Mouse (Mus musculus) yolk sac, embryonic 10.5 days (tissue): ENCODE results near the gene Nat8.
"Not testable (repeated sequence)": the region's sequence is repeated elsewhere in the genome, so short reads cannot be mapped to it uniquely, and the experiment has no call there.

Source experiments
- DNase-seq: peaks from one replicate; pipeline ENCODE4 v3.0.0-alpha.2; 2017; ENCODE audit warnings: low spot score

Nat8 gene

DNA sequence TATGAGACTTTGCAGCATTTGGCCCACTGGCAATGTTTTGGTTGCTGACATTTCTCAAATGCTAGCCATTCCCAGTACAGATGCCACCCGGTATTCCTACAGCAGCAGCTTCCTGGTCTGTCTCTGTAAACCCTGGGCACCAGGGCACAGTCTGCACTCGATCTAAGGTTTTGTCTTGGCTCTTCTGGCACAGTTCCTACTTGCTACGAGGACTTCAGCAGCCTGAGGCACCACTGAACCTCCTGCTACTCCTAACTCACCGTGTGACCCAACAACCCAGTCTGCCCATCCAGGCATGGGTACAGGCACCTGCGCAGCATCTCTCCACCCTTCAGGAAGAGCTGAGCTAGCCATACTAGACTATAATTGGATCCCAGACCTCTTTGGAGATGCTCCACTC lies 4.2 kb upstream of the Nat8 start:
- not testable (repeated sequence) for DNase-seq

DNA sequence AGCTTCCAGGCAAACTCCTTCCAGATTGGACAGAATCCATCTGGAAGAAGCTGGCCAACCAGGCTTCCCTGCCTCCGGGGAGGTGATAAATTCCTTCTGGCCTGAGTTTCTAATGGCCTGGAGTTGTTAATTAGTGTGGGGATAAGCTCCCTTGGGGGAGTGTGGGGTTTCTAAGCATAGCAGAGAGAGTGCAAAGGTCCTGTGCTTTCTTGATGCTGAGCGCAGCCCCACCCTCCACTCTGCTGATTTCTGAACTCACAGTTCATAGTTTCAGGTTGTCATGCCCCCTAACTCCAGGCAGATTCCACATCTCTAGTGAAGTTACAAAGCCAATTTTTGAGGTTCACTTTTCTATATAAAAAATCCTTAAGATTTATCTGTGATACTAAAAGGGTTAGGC lies 3.2 kb upstream of the Nat8 start:
- not testable (repeated sequence) for DNase-seq

DNA sequence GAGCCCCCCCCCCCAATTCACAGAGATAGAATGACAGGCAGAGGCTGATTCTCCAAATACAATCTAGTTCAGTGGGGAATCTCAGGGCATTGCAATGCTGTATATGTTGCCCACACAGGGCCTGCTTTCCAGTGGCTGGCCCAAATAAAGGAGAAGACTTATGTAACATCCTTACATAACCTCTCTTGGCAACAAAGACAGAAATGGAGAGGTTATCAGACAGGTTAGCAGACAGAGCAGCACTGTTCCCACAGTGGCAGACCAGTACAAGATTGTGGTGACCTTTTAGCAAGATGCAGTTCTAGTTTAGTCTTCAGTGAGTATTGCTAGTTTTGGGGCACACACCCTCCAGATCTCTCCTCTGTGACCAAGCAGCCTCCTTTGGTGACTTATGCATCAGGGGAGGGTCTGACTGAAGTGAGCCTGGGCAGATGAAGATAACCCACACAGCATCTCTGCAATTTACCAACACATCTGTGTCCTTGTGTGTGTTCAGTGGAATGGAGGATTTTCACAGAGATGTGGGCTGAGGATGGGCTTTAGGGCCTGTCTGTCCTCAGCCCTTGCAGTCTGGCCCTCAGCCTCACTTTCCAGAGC lies 2.7 kb upstream of the Nat8 start:
- not testable (repeated sequence) for DNase-seq

DNA sequence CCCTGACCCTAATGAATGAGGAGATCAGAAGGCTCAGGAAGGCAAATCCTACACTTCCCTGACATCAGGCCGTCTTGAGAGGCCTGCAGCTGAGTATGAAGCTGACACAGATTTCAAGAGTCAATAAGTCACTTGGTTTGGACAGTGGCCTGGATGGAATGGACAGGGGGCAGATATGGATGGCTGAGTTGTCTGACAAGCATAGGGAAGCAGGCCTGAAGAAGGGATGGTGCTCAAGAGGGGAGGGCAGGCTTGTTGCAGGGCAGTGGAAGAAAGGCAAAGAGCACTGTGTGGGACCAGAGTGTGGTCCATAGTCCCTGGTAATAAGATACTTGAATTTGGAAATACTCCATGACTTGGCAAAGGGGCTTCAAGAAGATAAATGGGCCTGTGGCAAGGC lies 2.4 kb downstream of the Nat8 start:
- DNase-seq = no peak

DNA sequence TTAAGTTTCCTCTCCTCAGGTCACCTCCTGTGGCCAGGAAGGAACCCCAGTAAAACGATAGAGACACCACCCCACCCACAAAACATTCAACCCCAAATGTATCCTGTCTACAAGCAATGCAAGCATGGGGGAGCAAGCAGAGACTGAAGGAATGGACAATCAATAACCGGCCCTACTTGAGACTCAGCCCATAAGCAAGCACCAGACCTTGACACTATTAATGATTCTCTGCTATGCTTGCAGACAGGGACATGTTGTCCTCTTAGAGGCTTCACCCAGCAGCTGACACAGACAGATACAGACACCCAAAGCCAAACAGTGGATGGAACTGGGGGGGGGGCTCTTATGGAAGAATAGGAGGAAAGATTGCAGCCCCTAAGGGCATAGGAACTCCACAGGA lies 6.0 kb downstream of the Nat8 start:
- DNase-seq = no peak

DNA sequence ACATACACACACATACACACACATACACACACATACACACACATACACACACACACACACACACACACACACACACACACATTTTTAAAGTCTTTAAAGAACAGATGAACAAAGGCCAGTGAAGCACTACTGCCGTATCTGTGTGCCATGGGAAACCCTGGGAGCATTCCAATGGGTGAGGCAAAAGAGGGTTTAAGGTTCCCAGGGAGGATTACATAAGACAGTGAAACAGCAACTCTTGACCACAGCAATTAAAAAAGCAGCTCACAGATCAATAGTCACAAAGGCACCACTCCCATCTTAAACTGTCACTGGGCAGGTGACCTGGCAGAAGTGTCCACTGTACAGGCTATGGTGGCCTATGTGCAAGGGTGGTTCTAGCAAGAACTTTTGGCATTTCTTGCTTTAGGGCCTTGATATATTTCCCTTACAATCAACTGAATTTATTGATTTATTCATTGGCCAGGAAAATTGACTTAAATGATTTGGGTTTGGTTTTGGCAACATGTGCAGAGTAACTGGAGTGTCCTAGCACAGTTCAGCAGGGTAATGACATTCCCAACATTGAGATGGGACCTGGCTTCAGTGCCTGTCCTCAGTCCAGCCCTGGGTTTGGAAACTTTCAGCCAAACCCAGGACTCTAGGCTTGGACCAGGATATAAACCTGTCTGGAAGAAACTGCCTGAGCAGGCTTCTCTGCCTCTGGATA lies 8.3 kb downstream of the Nat8 start:
- DNase-seq = no peak

DNA sequence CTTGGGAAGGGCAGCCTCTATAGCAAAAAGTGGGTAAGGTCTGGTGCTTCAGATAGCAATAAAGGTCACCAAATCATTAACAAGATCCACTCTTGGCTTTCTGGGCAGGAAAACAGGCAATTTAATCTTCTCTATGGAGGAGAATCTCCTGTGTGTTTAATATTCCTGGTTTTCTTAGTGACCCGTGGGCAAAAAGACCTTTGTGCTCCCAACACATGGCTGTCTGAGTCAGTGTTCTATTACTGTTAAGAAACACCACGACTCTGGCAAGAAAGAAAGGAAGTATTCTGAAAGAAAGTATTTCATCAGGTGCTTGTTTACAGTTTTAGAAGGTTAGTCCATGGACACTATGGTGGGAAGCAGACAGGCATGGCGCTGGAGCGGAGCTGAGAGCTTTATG lies 9.6 kb downstream of the Nat8 start:
- DNase-seq = no peak

DNA sequence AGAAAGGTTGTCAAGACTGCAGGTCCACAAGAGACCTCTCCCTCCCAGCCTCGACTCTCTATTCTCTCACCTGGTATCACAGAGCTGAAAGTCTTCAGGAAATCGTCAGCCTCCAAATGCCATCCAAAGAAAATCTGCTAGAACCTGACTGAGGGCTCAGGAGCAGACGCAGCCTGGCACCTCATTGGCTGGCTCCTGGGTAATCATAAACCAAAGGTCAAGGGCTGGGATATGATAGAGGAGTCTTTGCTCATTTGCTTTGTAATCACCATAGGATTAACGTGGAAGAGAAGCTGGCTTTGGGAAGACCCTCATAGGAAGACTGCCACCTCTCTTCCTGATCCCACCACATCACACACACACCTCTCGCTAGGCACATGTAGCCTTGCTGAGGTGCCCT lies 11.0 kb downstream of the Nat8 start, which contains the start of the genes Nat8f6 and Nat8f5:
Gene Nat8f6 (minus strand): TSS at position 118 of the 400 bp plus-strand sequence.
Gene Nat8f5 (minus strand): TSS at position 136 of the 400 bp plus-strand sequence.
- no peak for DNase-seq

DNA sequence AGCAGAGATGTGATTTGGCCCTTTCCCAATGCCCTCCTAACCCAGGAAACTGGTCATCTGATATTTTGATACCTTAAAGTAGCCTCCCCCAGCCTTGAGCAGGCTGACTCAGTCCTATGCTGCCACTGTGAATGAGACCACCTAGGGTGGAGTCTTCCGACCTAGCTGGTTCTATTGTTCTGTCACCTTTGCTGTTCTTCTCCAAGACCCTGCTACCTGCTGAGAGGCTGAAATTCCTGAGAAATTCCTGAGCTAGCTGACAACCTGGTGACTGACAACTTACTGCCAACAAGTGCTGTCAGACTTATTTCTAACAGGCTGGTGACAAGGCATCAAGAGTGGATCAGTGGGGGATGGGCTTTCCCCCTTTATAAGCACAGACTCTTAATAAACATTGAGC lies 13.5 kb downstream of the Nat8 start:
- no peak for DNase-seq

DNA sequence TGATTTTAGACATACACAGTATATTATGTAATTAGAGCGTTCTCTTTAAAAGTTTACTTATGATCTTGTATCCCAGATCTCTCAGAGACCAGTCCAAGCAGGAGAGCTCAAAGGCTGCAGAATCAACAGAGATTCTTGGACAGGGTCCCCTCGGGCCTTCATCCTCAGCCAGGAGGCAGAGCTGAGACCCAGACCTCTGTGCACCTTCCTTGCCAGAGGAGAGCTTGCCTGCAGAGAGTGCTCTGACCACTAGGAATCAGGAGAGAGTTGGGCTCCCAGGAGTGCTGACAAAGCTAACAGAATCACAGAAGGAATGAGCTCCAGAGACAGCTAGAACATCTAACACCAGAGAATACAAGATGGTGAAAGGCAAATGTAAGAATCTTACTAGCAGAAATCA lies 18.5 kb downstream of the Nat8 start:
- no peak for DNase-seq

DNA sequence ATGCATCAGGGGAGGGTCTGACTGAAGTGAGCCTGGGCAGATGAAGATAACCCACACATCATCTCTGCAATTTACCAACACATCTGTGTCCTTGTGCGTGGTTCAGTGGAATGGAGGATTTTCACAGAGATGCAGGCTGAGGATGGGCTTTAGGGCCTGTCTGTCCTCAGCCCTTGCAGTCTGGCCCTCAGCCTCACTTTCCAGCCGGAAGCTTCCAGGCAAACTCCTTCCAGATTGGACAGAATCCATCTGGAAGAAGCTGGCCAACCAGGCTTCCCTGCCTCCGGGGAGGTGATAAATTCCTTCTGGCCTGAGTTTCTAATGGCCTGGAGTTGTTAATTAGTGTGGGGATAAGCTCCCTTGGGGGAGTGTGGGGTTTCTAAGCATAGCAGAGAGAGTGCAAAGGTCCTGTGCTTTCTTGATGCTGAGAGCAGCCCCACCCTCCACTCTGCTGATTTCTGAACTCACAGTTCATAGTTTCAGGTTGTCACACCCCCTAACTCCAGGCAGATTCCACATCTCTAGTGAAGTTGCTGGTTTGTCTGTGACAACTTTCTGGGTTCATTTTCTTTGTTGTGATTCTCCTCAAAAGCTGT lies 20.8 kb downstream of the Nat8 start:
- DNase-seq = not testable (repeated sequence)

DNA sequence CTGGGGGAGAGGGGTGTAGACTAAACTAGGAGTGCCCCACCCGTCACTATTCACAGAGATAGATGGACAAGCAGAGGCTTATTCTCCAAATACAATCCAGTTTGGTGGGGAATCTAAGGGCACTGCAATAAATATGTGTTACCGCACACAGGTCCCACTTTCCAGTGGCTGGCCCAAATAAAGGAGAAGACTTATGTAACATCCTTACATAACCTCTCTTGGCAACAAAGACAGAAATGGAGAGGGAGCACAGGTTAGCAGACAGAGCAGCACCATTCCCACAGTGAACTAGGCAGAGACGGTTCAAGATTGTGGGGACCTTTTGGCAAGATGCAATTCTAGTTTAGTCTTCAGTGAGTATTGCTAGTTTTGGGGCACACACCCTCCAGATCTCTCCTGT lies 21.4 kb downstream of the Nat8 start:
- not testable (repeated sequence) for DNase-seq

DNA sequence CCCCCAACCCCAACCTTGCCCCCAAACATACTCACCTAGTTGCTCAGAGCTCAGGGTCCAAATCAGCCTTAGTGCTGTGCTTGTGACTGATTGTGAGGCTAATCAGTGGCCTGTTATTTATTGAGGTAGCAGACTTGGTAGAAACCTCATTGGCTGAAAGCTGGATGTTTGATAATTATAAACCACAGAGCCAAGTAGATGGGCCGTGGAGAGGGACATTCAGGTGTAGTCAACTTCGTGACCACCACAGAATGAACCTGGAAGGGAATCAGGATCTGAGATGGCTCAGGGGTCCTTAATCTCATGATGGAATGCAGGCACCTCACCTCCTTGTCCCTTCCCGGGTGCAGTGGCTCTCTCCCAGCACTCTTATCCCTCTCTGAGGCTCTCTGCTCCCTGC lies 22.1 kb downstream of the Nat8 start:
- not testable (repeated sequence) for DNase-seq

DNA sequence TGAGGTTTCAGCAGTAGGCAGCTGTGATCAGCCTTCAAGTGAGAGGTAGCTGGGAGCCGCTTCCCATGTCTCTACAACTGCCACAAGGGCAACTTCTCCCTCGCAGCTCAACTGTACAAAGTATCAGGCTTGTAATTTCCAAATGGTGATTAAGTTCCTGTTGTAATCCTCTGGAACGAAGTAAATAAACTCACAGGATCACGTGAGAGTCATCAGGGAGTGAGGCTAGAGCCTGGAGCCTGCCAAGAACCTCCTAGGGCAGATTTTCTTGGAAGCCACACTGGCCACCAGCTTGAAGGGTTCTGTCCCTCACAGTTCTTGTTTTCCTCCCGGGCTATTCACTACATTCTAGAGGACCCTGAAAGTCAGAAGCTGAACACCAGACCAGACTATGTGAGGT lies 28.7 kb downstream of the Nat8 start:
- DNase-seq = not testable (repeated sequence)
